Mouse (Mus musculus) limb, embryonic 12.5 days (tissue): ENCODE results near the gene Cdipt. TPM values are rescaled to one million over a fixed set of nuclear protein-coding genes. Genes with fewer than 3 reads are reported as not detected.

Experiments
- ATAC-seq: fragments of 200-750 bp; cut with Nextera tagmentation; 2 replicates; pipeline ENCODE4 v1.8.0; 2017; ENCODE audit warnings: low read depth, moderate TSS enrichment; ENCODE audit not compliant: insufficient number of reproducible peaks, insufficient read depth, low FRiP score, low TSS enrichment
- H3K27ac ChIP-seq: fragments of 300-500 bp; sonication (generic); 2 replicates; pipeline ENCODE4 v1.5.1; 2016; ENCODE audit warnings: mild to moderate bottlenecking, moderate library complexity
- H3K27me3 ChIP-seq: fragments of 300-500 bp; sonication (generic); 2 replicates; pipeline ENCODE4 v1.6.1; 2016; ENCODE audit warnings: mild to moderate bottlenecking, moderate library complexity
- H3K36me3 ChIP-seq: fragments of 300-500 bp; sonication (generic); 2 replicates; pipeline ENCODE4 v1.6.1; 2016; ENCODE audit warnings: mild to moderate bottlenecking, moderate library complexity
- H3K4me1 ChIP-seq: fragments of 300-500 bp; sonication (generic); replicated peaks from 2 replicates; pipeline ENCODE4 v1.6.1; 2016
- H3K4me2 ChIP-seq: fragments of 300-500 bp; sonication (generic); 2 replicates; pipeline ENCODE4 v1.6.1; 2016; ENCODE audit warnings: mild to moderate bottlenecking, moderate library complexity
- H3K4me3 ChIP-seq: fragments of 300-500 bp; sonication (generic); replicated peaks from 2 replicates; pipeline ENCODE4 v1.5.1; 2016; ENCODE audit warnings: mild to moderate bottlenecking
- H3K9ac ChIP-seq: fragments of 300-500 bp; sonication (generic); replicated peaks from 2 replicates; pipeline ENCODE4 v1.6.1; 2016; ENCODE audit warnings: mild to moderate bottlenecking, moderate library complexity
- H3K9me3 ChIP-seq: fragments of 300-500 bp; sonication (generic); 2 replicates; pipeline ENCODE4 v1.6.1; 2016; ENCODE audit warnings: mild to moderate bottlenecking, moderate library complexity
- WGBS: fragments of 180-500 bp; shearing (Covaris S2); methylation state at CpG from one replicate; pipeline ENCODE4 v1.1.7; 2016; 5-methylcytosine and 5-hydroxymethylcytosine counted together
- polyA plus RNA-seq: library from polyadenylated mRNA; unstranded; fragments of >200 nt; fragmentation: Nextera tagmentation; extraction: Ambion mirVana; gene quantifications from 2 replicates; pipeline ENCODE4 v1.2.1, GENCODE M21; 2016

The Cdipt gene
- polyA plus RNA-seq, 1 experiment from 2014 or later = 76.5 TPM

DNA sequence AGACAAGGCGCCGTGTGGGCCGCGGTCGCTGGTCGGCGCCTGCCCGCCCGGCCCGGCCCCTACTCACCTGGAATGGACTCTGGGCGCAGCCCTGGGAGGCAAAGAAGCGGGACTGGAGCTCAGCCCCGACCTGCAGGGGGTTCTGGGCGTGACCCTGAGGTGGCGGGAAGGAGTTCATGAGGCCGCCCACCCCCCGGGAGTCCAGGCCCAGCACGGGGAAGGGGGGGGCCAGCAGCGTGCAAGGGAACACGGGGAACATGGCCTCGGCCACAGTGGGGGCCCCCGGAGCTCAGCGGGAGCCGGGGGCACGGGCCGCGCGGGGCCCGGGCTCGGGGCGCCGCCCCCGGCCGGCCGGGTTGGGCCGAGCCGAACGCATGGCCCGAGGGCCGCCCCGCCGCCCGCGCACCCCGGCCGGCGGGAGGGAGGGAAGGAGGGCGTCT lies 50.5 kb downstream of the Cdipt start:
- peak; percentile 16 for ATAC-seq
- H3K9ac ChIP-seq = peak overlapping the region; percentile 99
- H3K4me1 ChIP-seq = peaks cover 46% of the 10 kb centered on the region
- peaks cover 72% of the 10 kb centered on the region for H3K36me3 ChIP-seq
- H3K9me3 ChIP-seq = no peaks in the 10 kb centered on the region
- peak overlapping the region; percentile 98 for H3K4me3 ChIP-seq
- H3K27me3 ChIP-seq = no peaks in the 10 kb centered on the region
- H3K4me2 ChIP-seq = peak overlapping the region; percentile 92
- H3K27ac ChIP-seq = peak overlapping the region; percentile 99
- WGBS = 0% methylated on average over 32 of the region's 48 CpGs

DNA sequence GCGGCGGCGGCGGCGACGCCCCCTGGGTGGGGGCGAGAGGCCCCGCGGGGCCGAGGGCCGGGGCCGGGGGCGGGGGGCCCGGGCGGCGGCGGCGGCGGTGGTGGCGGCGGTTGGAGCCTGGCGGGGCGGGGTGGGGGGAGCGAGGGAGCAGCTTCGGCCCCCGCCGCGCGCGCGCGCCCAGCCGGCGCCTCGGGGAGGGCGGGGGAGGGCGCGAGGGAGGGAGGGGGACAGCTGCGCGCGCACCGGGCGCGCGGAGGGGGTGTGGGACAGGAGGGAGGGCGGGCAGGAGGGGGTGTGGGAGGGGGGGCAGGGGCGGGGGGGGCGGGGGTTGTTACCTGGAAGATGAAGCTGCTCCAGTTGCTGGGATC lies 50.9 kb downstream of the Cdipt start:
- H3K4me3 ChIP-seq = peak overlapping the region; percentile 98
- no peaks in the 10 kb centered on the region for H3K9me3 ChIP-seq
- peak overlapping the region; percentile 99 for H3K27ac ChIP-seq
- H3K4me1 ChIP-seq = peaks cover 42% of the 10 kb centered on the region
- H3K9ac ChIP-seq = peak overlapping the region; percentile 99
- no CpG with 5 or more reads among the region's 48 CpGs for WGBS
- peaks cover 74% of the 10 kb centered on the region for H3K36me3 ChIP-seq
- peak overlapping the region; percentile 92 for H3K4me2 ChIP-seq
- no peak for ATAC-seq
- H3K27me3 ChIP-seq = no peaks in the 10 kb centered on the region

DNA sequence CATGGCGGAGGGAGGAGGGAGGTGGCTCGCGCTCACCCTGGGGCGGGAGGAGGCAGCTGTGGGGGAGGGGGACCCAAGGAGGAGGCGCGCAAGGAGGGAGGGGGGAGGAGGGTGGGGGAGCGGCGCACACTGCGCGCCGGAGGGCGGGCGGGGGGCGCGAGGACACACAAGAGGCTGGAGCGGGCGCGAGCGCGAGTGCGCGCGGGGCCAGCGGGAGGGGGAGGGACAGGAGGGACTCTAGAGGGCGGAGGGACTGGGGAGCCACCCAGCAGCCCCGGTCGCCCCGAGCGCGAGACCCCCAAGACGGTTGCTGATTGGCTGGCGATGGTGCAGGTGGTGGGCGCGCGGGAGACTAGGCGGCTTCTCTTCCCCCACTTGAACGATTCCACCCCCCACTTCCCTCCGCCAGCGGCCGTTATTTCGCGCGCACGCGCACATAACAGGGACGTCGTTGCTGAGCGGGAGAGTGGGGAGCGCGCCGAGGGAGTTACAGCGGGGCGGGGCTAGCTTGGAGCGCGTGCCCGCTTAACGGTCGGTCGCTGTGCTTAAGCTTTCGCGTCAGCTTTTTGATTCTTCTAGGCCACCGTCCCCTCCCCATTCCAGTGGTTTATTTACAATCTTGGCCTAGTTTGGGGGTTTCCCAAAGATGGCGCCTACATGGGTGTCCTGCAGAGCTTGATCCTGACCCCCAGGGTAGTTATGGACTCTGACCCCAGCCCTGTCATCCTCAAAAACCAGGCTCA lies 51.4 kb downstream of the Cdipt start, which contains the start of gene Maz:
Gene Maz, minus strand, starts transcription at position 54 of the 743 bp plus-strand sequence.
- peak within 1 kb of the TSS; percentile 99 for H3K27ac ChIP-seq
- no peaks in the 10 kb centered on the region for H3K27me3 ChIP-seq
- whole genome bisulfite sequencing = 2% methylated on average over 56 of the region's 63 CpGs
- H3K4me1 ChIP-seq = peaks cover 36% of the 10 kb centered on the region
- ATAC-seq = peak; percentile 88
- peak within 1 kb of the TSS; percentile 98 for H3K4me3 ChIP-seq
- H3K36me3 ChIP-seq = peaks cover 74% of the 10 kb centered on the region
- H3K9ac ChIP-seq = peak within 1 kb of the TSS; percentile 99
- no peaks in the 10 kb centered on the region for H3K9me3 ChIP-seq
- peak within 1 kb of the TSS; percentile 92 for H3K4me2 ChIP-seq

DNA sequence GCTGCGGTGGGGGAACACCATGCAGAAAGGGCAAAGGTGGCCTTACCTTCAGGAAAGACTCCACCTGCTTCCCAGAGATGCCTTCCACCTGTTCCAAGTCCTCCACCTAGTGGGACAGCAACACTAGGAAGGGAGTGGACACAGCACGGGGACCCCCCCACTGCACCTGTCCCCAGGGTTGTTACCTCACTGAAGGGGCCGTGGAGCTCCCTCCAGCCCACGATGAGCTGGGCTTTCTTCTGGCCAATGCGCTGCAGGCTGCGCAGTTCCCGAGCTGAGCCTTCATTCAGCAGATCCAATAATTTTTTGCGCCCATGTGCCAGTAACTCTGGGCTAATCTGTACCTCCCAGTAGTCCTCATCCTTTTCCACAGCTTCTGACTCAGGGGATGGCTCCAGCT lies 52.2 kb downstream of the Cdipt start:
- Histone ChIP-seq H3K4me1 (peaks cover 29% of the 10 kb centered on the region), H3K4me2 (peak overlapping the region; percentile 92), H3K36me3 (peaks cover 74% of the 10 kb centered on the region), H3K9ac (peak overlapping the region; percentile 99), H3K9me3 (no peaks in the 10 kb centered on the region), H3K27ac (peak overlapping the region; percentile 99), H3K4me3 (peak overlapping the region; percentile 98), H3K27me3 (no peaks in the 10 kb centered on the region)
- WGBS = 72% methylated on average over 8 of the region's 8 CpGs
- ATAC-seq = peak; percentile 9

Other genes starting within 250 kb of the Cdipt start
- 36.4 and 38.5 TPM in 2 replicates for gene Mapk3, start 216.3 kb upstream of the Cdipt start, polyA plus RNA-seq
- gene Gdpd3, start 209.6 kb upstream of the Cdipt start, polyA plus RNA-seq = 1.3 and 2.4 TPM in 2 replicates
- gene Ypel3, start 199.0 kb upstream of the Cdipt start, polyA plus RNA-seq = 104 and 126 TPM in 2 replicates
- gene Tbx6, start 194.4 kb upstream of the Cdipt start, polyA plus RNA-seq = 0.50 and 0.68 TPM in 2 replicates
- 378 and 401 TPM in 2 replicates for gene Ppp4c, start 183.4 kb upstream of the Cdipt start, polyA plus RNA-seq
- gene Fam57b, start 178.2 kb upstream of the Cdipt start, polyA plus RNA-seq = 0.19 and 0.33 TPM in 2 replicates
- gene 4930451I11Rik, start 144.3 kb upstream of the Cdipt start, polyA plus RNA-seq = not detected in 2 replicates
- 1.5 and 2.3 TPM in 2 replicates for gene Doc2a, start 128.5 kb upstream of the Cdipt start, polyA plus RNA-seq
- 46.1 and 50.7 TPM in 2 replicates for gene Hirip3, start 113.9 kb upstream of the Cdipt start, polyA plus RNA-seq
- 93.3 and 101 TPM in 2 replicates for gene Ino80e, start 113.5 kb upstream of the Cdipt start, polyA plus RNA-seq
- 58.2 and 60.3 TPM in 2 replicates for gene Taok2, start 91.2 kb upstream of the Cdipt start, polyA plus RNA-seq
- gene Tmem219, start 53.0 kb upstream of the Cdipt start, polyA plus RNA-seq = 17.7 and 18.0 TPM in 2 replicates
- gene Kctd13, start 47.0 kb upstream of the Cdipt start, polyA plus RNA-seq = 18.3 and 19.7 TPM in 2 replicates
- 0.17 and 0.30 TPM in 2 replicates for gene Asphd1, start 26.3 kb upstream of the Cdipt start, polyA plus RNA-seq
- gene Sez6l2, start 25.4 kb upstream of the Cdipt start, polyA plus RNA-seq = 0.14 and 0.35 TPM in 2 replicates
- gene Cdiptos, start 184 bp downstream of the Cdipt start, polyA plus RNA-seq = 0.64 and 1.1 TPM in 2 replicates
- 4.1 and 4.6 TPM in 2 replicates for gene Mvp, start 38.7 kb downstream of the Cdipt start, polyA plus RNA-seq
- 0.42 and 0.59 TPM in 2 replicates for gene Pagr1b, start 40.6 kb downstream of the Cdipt start, polyA plus RNA-seq
- gene Pagr1a, start 41.4 kb downstream of the Cdipt start, polyA plus RNA-seq = 33.0 and 34.4 TPM in 2 replicates
- 73.7 and 81.2 TPM in 2 replicates for gene Gm42742, start 45.2 kb downstream of the Cdipt start, polyA plus RNA-seq
- 3.1 and 6.4 TPM in 2 replicates for gene Prrt2, start 45.3 kb downstream of the Cdipt start, polyA plus RNA-seq
- gene Maz, start 51.1 kb downstream of the Cdipt start, polyA plus RNA-seq = 120 and 123 TPM in 2 replicates
- gene Kif22, start 66.6 kb downstream of the Cdipt start, polyA plus RNA-seq = 157 and 161 TPM in 2 replicates
- gene Zg16, start 111.4 kb downstream of the Cdipt start, polyA plus RNA-seq = not detected in 2 replicates
- 1.4 and 1.8 TPM in 2 replicates for gene AI467606, start 115.4 kb downstream of the Cdipt start, polyA plus RNA-seq
- gene Qprt, start 146.3 kb downstream of the Cdipt start, polyA plus RNA-seq = 1.3 and 1.7 TPM in 2 replicates
- gene Spn, start 161.9 kb downstream of the Cdipt start, polyA plus RNA-seq = 0.26 TPM in 1 of 2 replicates, not detected in the other
- 86.5 and 91.8 TPM in 2 replicates for gene Cd2bp2, start 220.1 kb downstream of the Cdipt start, polyA plus RNA-seq
- 40.9 and 45.3 TPM in 2 replicates for gene Tbc1d10b, start 232.6 kb downstream of the Cdipt start, polyA plus RNA-seq
- gene Mylpf, start 233.0 kb downstream of the Cdipt start, polyA plus RNA-seq = 142 and 145 TPM in 2 replicates